Mouse (Mus musculus): ENCODE measurements around the gene Cdk17. TPM values are rescaled to one million over a fixed set of nuclear protein-coding genes. Genes with fewer than 3 reads are reported as not detected.
A peak's percentile ranks its signal among the peaks of the same experiment; 100 is the strongest.

The Cdk17 gene
- polyA plus RNA-seq, 1 experiment from 2014 or later = 49.9 TPM

- H3K4me2 ChIP-seq (ENCODE audit: low read length) = no peak overlapping the region
- no peak overlapping the region for H3K27ac ChIP-seq (ENCODE audit: low read length)
- H3K27me3 ChIP-seq (replicated peaks; ENCODE audit: control insufficient read depth, insufficient read depth, low read length) = no peaks in the 10 kb centered on the region
- no peaks in the 10 kb centered on the region for H3K9me3 ChIP-seq (ENCODE audit: control insufficient read depth, low read length)
- no peak overlapping the region for H3K9ac ChIP-seq (replicated peaks; ENCODE audit: low read depth, low read length)
- ATAC-seq = no peak
- no peaks in the 10 kb centered on the region for H3K36me3 ChIP-seq (ENCODE audit: control insufficient read depth, insufficient read depth)
- H3K4me3 ChIP-seq (replicated peaks; ENCODE audit: low read length) = no peak overlapping the region
- H3K4me1 ChIP-seq (replicated peaks; ENCODE audit: control insufficient read depth, insufficient read depth, low read length) = peaks cover 19% of the 10 kb centered on the region
- 97% methylated on average over 3 of the region's 3 CpGs for WGBS
These were observed 107.7 kb downstream of the Cdk17 start for GRCm38 (mm10) chr10:93268339-93268738.

- WGBS = 80% methylated on average over 4 of the region's 4 CpGs
- H3K36me3 ChIP-seq (ENCODE audit: control insufficient read depth, insufficient read depth) = no peaks in the 10 kb centered on the region
- H3K27ac ChIP-seq (ENCODE audit: low read length) = no peak overlapping the region
- H3K9ac ChIP-seq (replicated peaks; ENCODE audit: low read depth, low read length) = no peak overlapping the region
- H3K27me3 ChIP-seq (replicated peaks; ENCODE audit: control insufficient read depth, insufficient read depth, low read length) = no peaks in the 10 kb centered on the region
- H3K4me2 ChIP-seq (ENCODE audit: low read length) = no peak overlapping the region
- H3K4me1 ChIP-seq (replicated peaks; ENCODE audit: control insufficient read depth, insufficient read depth, low read length) = peaks cover 18% of the 10 kb centered on the region
- no peak for ATAC-seq
- no peaks in the 10 kb centered on the region for H3K9me3 ChIP-seq (ENCODE audit: control insufficient read depth, low read length)
- no peak overlapping the region for H3K4me3 ChIP-seq (replicated peaks; ENCODE audit: low read length)
These were observed 109.1 kb downstream of the Cdk17 start for GRCm38 (mm10) chr10:93269744-93270143.

GRCm38 (mm10) chr10:93270889-93271460, 110.3 kb downstream of the Cdk17 start:
- no peak overlapping the region for H3K4me2 ChIP-seq (ENCODE audit: low read length)
- no peak overlapping the region for H3K4me3 ChIP-seq (replicated peaks; ENCODE audit: low read length)
- no peaks in the 10 kb centered on the region for H3K9me3 ChIP-seq (ENCODE audit: control insufficient read depth, low read length)
- H3K27me3 ChIP-seq (replicated peaks; ENCODE audit: control insufficient read depth, insufficient read depth, low read length) = no peaks in the 10 kb centered on the region
- no peaks in the 10 kb centered on the region for H3K36me3 ChIP-seq (ENCODE audit: control insufficient read depth, insufficient read depth)
- no peak overlapping the region for H3K27ac ChIP-seq (ENCODE audit: low read length)
- H3K9ac ChIP-seq (replicated peaks; ENCODE audit: low read depth, low read length) = no peak overlapping the region
- ATAC-seq = no peak
- WGBS = 92% methylated on average over 6 of the region's 6 CpGs
- H3K4me1 ChIP-seq (replicated peaks; ENCODE audit: control insufficient read depth, insufficient read depth, low read length) = peaks cover 27% of the 10 kb centered on the region

DNA sequence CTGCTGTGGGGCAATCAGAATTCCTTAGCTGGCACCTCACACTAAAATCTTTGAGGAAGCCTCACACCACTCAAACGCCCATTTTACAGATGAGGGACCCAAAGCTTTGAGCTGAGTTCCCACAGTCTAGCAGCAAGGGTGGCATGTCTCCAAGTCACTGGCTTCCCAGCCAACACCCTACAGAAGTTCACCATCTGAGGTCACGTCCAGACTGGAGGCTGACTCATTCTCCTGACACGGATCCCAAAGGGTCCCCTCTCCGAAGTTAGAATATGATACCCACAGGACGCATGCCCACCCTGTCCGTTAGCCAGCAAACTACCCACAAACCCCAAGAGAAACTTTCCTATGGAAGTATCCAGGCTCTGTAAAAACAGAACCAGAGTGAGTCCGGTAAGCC, 111.2 kb downstream of the Cdk17 start:
- H3K27me3 ChIP-seq (replicated peaks; ENCODE audit: control insufficient read depth, insufficient read depth, low read length) = no peaks in the 10 kb centered on the region
- no peak overlapping the region for H3K9ac ChIP-seq (replicated peaks; ENCODE audit: low read depth, low read length)
- H3K4me1 ChIP-seq (replicated peaks; ENCODE audit: control insufficient read depth, insufficient read depth, low read length) = peaks cover 36% of the 10 kb centered on the region
- H3K9me3 ChIP-seq (ENCODE audit: control insufficient read depth, low read length) = no peaks in the 10 kb centered on the region
- no peak for ATAC-seq
- WGBS = 91% methylated on average over 7 of the region's 7 CpGs
- no peak overlapping the region for H3K4me2 ChIP-seq (ENCODE audit: low read length)
- H3K27ac ChIP-seq (ENCODE audit: low read length) = no peak overlapping the region
- H3K36me3 ChIP-seq (ENCODE audit: control insufficient read depth, insufficient read depth) = no peaks in the 10 kb centered on the region
- no peak overlapping the region for H3K4me3 ChIP-seq (replicated peaks; ENCODE audit: low read length)

DNA sequence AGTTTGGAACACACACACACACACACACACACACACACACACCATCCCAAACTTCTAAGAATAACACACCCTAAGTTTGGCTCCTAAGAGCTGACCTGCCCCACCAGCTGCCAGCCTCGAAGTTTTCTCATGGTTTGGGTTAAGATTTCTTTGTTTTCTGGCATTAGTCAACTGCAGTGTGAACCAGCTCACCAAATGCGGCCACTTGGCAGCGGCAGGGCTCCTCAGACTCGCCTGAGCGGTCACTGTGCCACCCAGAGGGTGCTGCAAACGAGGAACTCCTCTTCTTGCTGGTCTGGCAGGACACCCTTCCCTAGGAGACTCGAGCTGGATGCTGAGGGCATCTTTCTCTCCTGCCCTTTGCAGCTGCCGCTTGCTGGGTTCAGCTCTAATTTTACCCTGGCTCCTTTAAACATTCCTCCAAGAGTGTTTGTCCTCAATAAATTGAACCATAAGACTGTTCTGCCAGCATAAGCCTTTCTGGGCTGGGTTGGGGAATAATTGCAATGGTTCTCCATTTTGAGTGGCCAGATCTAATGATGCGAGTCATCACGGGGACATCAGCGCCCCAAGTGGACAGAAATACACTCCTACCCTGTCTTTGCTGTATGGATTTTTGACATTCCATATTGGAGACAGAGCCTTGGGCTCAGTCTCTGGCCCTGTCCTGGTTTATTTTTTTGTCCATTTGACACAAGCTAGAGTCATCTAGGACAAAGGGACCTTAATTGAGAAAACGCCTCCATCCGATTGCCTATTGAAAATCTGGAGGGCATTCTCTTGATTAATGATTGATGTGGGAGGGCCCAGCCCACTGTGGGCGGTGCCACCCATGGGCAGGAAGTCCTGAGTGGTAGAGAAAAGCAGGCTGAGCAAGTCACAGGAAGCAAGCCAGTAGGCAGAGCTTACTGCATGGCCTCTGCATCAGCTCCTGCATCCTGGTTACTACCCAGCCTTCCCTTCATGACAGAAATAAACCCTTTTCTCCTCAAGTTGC, 112.6 kb downstream of the Cdk17 start:
- H3K4me3 ChIP-seq (replicated peaks; ENCODE audit: low read length) = no peak overlapping the region
- no peaks in the 10 kb centered on the region for H3K36me3 ChIP-seq (ENCODE audit: control insufficient read depth, insufficient read depth)
- no peak overlapping the region for H3K4me2 ChIP-seq (ENCODE audit: low read length)
- no peak for ATAC-seq
- WGBS = 64% methylated on average over 14 of the region's 14 CpGs
- H3K4me1 ChIP-seq (replicated peaks; ENCODE audit: control insufficient read depth, insufficient read depth, low read length) = peaks cover 41% of the 10 kb centered on the region
- H3K9me3 ChIP-seq (ENCODE audit: control insufficient read depth, low read length) = no peaks in the 10 kb centered on the region
- no peaks in the 10 kb centered on the region for H3K27me3 ChIP-seq (replicated peaks; ENCODE audit: control insufficient read depth, insufficient read depth, low read length)
- no peak overlapping the region for H3K9ac ChIP-seq (replicated peaks; ENCODE audit: low read depth, low read length)
- H3K27ac ChIP-seq (ENCODE audit: low read length) = peak overlapping the region; percentile 22; the same call in 1 of the 2 replicates

- H3K9ac ChIP-seq (replicated peaks; ENCODE audit: low read depth, low read length) = no peak overlapping the region
These were observed 113.6 kb downstream of the Cdk17 start for GRCm38 (mm10) chr10:93274277-93274696.

GRCm38 (mm10) chr10:93275212-93276136, 114.8 kb downstream of the Cdk17 start:
- peak overlapping the region; percentile 93 for H3K27ac ChIP-seq (ENCODE audit: low read length)
- WGBS = 13% methylated on average over 25 of the region's 25 CpGs
- H3K36me3 ChIP-seq (ENCODE audit: control insufficient read depth, insufficient read depth) = no peaks in the 10 kb centered on the region
- H3K4me1 ChIP-seq (replicated peaks; ENCODE audit: control insufficient read depth, insufficient read depth, low read length) = peaks cover 41% of the 10 kb centered on the region
- H3K4me2 ChIP-seq (ENCODE audit: low read length) = peak overlapping the region; percentile 61
- peak; percentile 94 for ATAC-seq
- no peaks in the 10 kb centered on the region for H3K27me3 ChIP-seq (replicated peaks; ENCODE audit: control insufficient read depth, insufficient read depth, low read length)
- no peaks in the 10 kb centered on the region for H3K9me3 ChIP-seq (ENCODE audit: control insufficient read depth, low read length)
- peak overlapping the region; percentile 29 for H3K4me3 ChIP-seq (replicated peaks; ENCODE audit: low read length)
- peak overlapping the region; percentile 23 for H3K9ac ChIP-seq (replicated peaks; ENCODE audit: low read depth, low read length)

More at GRCm38 (mm10) chr10:93274277-93274696, 113.6 kb downstream of the Cdk17 start:
- WGBS = 70% methylated on average over 2 of the region's 2 CpGs
- Histone ChIP-seq H3K9me3 (ENCODE audit: control insufficient read depth, low read length) (no peaks in the 10 kb centered on the region), H3K27me3 (replicated peaks; ENCODE audit: control insufficient read depth, insufficient read depth, low read length) (no peaks in the 10 kb centered on the region), H3K4me2 (ENCODE audit: low read length) (no peak overlapping the region), H3K4me3 (replicated peaks; ENCODE audit: low read length) (no peak overlapping the region), H3K4me1 (replicated peaks; ENCODE audit: control insufficient read depth, insufficient read depth, low read length) (peaks cover 41% of the 10 kb centered on the region), H3K36me3 (ENCODE audit: control insufficient read depth, insufficient read depth) (no peaks in the 10 kb centered on the region), H3K27ac (ENCODE audit: low read length) (peak overlapping the region; percentile 93; the same call in 1 of the 2 replicates)
- no peak for ATAC-seq

DNA sequence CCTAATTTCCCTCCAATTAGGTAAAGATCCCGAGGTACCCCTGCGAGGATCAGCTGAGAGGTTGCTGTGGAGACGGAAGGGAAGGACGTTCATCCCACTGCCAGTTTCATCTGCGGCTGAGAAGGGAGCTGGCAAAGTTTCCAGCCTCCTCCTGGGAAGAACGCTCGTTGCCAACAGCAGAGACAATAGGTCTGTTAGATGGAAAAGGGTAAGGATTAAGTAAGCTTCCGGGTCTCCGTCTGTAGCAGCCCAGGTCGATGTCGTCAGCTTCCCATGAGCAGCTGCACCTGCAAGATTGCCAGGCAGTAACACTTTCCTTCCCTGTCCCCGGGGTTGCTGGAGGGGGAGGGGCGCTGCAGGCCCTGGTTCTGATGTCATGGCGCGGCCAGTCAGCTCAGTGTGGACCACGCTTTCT, 115.7 kb downstream of the Cdk17 start:
- Histone ChIP-seq H3K4me3 (replicated peaks; ENCODE audit: low read length) (peak overlapping the region; percentile 29), H3K27ac (ENCODE audit: low read length) (peak overlapping the region; percentile 93), H3K9ac (replicated peaks; ENCODE audit: low read depth, low read length) (peak overlapping the region; percentile 23), H3K4me1 (replicated peaks; ENCODE audit: control insufficient read depth, insufficient read depth, low read length) (peaks cover 41% of the 10 kb centered on the region), H3K4me2 (ENCODE audit: low read length) (peak overlapping the region; percentile 61), H3K9me3 (ENCODE audit: control insufficient read depth, low read length) (no peaks in the 10 kb centered on the region), H3K27me3 (replicated peaks; ENCODE audit: control insufficient read depth, insufficient read depth, low read length) (no peaks in the 10 kb centered on the region), H3K36me3 (ENCODE audit: control insufficient read depth, insufficient read depth) (no peaks in the 10 kb centered on the region)
- under 1% methylated on average over 16 of the region's 16 CpGs for whole genome bisulfite sequencing
- ATAC-seq = peak; percentile 57

All from forebrain, embryonic 16.5 days (tissue).